Mouse (Mus musculus) limb, embryonic 14.5 days (tissue): ENCODE results near the gene Klrb1b. TPM values are rescaled to one million over a fixed set of nuclear protein-coding genes. Genes with fewer than 3 reads are reported as not detected.
A peak's percentile ranks its signal among the peaks of the same experiment; 100 is the strongest.
"Not testable (repeated sequence)": the region's sequence is repeated elsewhere in the genome, so short reads cannot be mapped to it uniquely, and the experiment has no call there.

Source experiments
- ATAC-seq: fragments of 200-750 bp; cut with Nextera tagmentation; 2 replicates; pipeline ENCODE4 v1.8.0; 2017; ENCODE audit warnings: low read depth, moderate number of reproducible peaks, moderate TSS enrichment; ENCODE audit not compliant: low FRiP score
- DNase-seq: peaks from one replicate; pipeline ENCODE4 v3.0.0-alpha.2; 2015; ENCODE audit warnings: low spot score
- H3K27ac ChIP-seq: fragments of 300-500 bp; sonication (generic); replicated peaks from 2 replicates; pipeline ENCODE4 v1.5.1; 2014; ENCODE audit warnings: low read depth, mild to moderate bottlenecking, low read length, moderate library complexity, mixed read lengths
- H3K27me3 ChIP-seq: fragments of 300-500 bp; sonication (generic); 2 replicates; pipeline ENCODE4 v1.6.1; 2014; ENCODE audit warnings: low read length, mixed read lengths; ENCODE audit not compliant: control insufficient read depth, insufficient read depth
- H3K36me3 ChIP-seq: fragments of 300-500 bp; sonication (generic); 2 replicates; pipeline ENCODE4 v1.6.1; 2014; ENCODE audit warnings: mild to moderate bottlenecking, low read length, moderate library complexity, mixed read lengths; ENCODE audit not compliant: control insufficient read depth, insufficient read depth
- H3K4me1 ChIP-seq: fragments of 300-500 bp; sonication (generic); 2 replicates; pipeline ENCODE4 v1.6.1; 2014; ENCODE audit warnings: antibody characterized with exemption, low read length, mixed read lengths; ENCODE audit not compliant: control insufficient read depth, insufficient read depth
- H3K4me2 ChIP-seq: fragments of 300-500 bp; sonication (generic); replicated peaks from 2 replicates; pipeline ENCODE4 v1.6.1; 2014; ENCODE audit warnings: low read depth, mild to moderate bottlenecking, low read length, moderate library complexity; ENCODE audit not compliant: severe bottlenecking
- H3K4me3 ChIP-seq: fragments of 300-500 bp; sonication (generic); replicated peaks from 2 replicates; pipeline ENCODE4 v1.5.1; 2014; ENCODE audit warnings: low read length
- H3K9ac ChIP-seq: fragments of 300-500 bp; sonication (generic); 2 replicates; pipeline ENCODE4 v1.6.1; 2014; ENCODE audit warnings: mild to moderate bottlenecking, low read depth, low read length, moderate library complexity; ENCODE audit not compliant: severe bottlenecking
- H3K9me3 ChIP-seq: fragments of 300-500 bp; sonication (generic); 2 replicates; pipeline ENCODE4 v1.6.1; 2016; ENCODE audit warnings: low read length; ENCODE audit not compliant: control insufficient read depth
- POLR2A ChIP-seq: fragments of 200-500 bp; IDR thresholded peaks from 2 replicates; pipeline ENCODE4 v1.8.0; 2012; ENCODE audit warnings: inconsistent platforms, mild to moderate bottlenecking, moderate library complexity, borderline replicate concordance; ENCODE audit not compliant: insufficient read depth, insufficient read length; ENCODE audit errors: extremely low read depth
- WGBS: fragments of 180-500 bp; shearing (Covaris S2); extraction: QIAGEN DNeasy Blood & Tissue Kit; methylation state at CpG from one replicate; pipeline ENCODE4 v1.1.7; 2014; 5-methylcytosine and 5-hydroxymethylcytosine counted together
- polyA plus RNA-seq, 2 experiments: library from polyadenylated mRNA; depleted of rRNA in 1 of 2; stranded (reverse) in 1 of 2; unstranded in 1 of 2; fragments of >200 nt; fragmentation: Nextera tagmentation in 1 of 2; extraction: Ambion mirVana in 1 of 2; gene quantifications; 2 replicates each; pipeline versions ENCODE4 v1.2.1 to v1.2.3; 2012 to 2014

Gene Klrb1b
- polyA plus RNA-seq, 2 experiments, result 0.23 to 0.40 TPM

DNA sequence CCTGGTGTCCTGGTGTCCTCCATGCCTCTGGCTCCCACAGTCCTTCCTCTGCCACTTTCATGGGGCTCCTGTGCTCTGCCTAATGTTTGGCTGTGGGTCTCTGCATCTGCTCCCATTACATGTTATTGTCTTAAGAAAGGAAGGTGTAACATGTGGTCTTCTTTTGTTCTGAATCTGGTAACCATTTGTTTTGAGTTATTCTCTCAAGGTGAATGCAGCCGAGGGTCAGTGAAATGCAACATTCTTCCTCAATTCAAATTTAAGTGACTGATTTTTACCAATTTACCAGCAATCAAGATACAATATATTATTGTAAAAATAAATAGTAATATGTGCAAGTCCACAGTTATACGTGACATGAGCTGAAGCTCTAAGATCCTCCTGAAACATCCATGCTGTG, 37.0 kb downstream of the Klrb1b start, which contains the start of gene Klrb1c:
Gene Klrb1c (minus strand): TSS at position 101 of the 400 bp plus-strand sequence.
- DNase-seq (no peak), ATAC-seq (no peak)
- 77% methylated on average over 2 of the region's 2 CpGs for WGBS
- no peak within 1 kb of the TSS for H3K9ac ChIP-seq
- H3K4me1 ChIP-seq, result no peaks in the 10 kb centered on the region
- no peak for TF ChIP-seq POLR2A
- H3K4me2 ChIP-seq, result no peak within 1 kb of the TSS
- H3K27ac ChIP-seq, result no peak within 1 kb of the TSS
- H3K9me3 ChIP-seq, result no peaks in the 10 kb centered on the region
- H3K4me3 ChIP-seq, result no peak within 1 kb of the TSS
- no peaks in the 10 kb centered on the region for H3K27me3 ChIP-seq
- no peaks in the 10 kb centered on the region for H3K36me3 ChIP-seq

DNA sequence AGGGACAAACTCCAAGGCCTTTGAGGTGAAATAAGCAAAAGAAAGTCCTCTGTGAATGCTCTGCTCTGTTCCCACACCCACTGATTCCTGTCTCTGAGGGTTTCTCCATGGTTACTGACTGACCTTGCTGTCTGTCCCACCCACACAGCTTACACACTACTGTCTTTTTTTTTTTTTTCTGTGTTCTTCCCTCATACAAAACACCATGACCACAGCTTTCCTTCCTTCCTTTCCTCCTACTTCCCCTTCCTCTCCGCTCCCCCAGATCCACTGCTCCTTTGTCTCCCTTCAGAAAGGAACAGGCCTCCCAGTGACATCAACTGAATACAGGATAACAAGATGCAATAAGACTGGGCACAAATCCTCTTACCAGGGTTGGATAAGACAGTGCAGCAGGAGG, 37.6 kb downstream of the Klrb1b start:
- no peaks in the 10 kb centered on the region for H3K4me1 ChIP-seq
- no peak for TF ChIP-seq POLR2A
- H3K4me3 ChIP-seq, result no peak overlapping the region
- no peak overlapping the region for H3K4me2 ChIP-seq
- no peaks in the 10 kb centered on the region for H3K27me3 ChIP-seq
- no peaks in the 10 kb centered on the region for H3K9me3 ChIP-seq
- ATAC-seq (no peak), DNase-seq (no peak)
- 89% methylated on average over 1 of the region's 1 CpGs for WGBS
- no peak overlapping the region for H3K27ac ChIP-seq
- H3K36me3 ChIP-seq, result no peaks in the 10 kb centered on the region
- H3K9ac ChIP-seq, result no peak overlapping the region

DNA sequence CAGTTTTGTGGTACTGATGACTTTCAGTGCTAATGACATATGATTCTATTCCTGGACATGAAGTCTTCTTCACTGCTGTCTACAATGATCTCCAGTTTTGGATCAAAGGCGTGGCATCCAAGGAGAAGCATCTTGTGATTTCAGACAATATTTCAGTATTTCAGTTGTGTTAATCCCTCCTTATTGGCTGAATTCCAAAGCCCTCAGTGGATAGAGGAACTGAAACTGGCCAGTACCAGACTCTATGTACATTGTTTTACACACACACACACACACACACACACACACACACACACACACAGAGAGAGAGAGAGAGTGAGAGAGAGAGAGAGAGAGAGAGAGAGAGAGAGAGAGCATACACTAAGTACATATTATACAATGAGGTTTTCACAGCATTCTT, 39.7 kb downstream of the Klrb1b start:
- not testable (repeated sequence) for H3K27ac ChIP-seq, H3K4me2 ChIP-seq, H3K9me3 ChIP-seq, H3K27me3 ChIP-seq, H3K4me1 ChIP-seq, DNase-seq, H3K36me3 ChIP-seq, H3K4me3 ChIP-seq, ATAC-seq, H3K9ac ChIP-seq
- WGBS, result 90% methylated on average over 1 of the region's 1 CpGs

DNA sequence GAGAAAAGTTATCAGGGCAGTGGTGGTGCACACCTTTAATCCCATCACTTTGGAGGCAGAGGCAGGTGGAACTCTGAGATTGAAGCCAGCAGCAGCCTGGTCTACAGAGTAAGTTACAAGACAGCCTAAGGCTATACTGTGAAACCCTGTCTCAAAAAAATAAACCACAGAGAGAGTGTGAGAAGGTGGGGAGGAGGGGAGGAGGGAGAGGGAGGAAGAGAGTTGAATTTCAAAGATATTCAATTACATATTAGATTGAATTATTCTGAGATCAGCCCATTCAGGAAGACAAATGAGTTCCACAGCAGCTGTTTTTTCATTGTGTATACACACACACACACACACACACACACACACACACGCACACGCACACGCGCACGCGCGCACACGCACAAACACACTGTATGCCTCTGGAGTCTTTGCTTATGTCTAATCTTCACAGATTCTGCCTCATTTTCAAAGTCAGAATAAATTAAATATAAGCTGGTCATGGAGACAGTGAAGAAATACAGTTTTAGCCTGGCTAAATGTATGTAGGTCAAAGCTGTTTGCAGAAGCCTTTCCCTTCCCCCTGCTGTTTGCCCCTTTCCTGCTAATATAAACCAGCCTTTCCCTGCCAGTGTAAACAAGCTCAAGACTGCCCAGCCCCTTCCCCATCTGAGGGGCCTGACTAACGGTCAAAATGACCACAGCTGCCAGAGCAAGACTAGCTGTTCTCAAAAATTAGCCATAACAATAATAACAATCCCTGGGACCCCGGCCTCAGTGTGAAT, 56.5 kb downstream of the Klrb1b start:
- Histone ChIP-seq H3K36me3 (no peaks in the 10 kb centered on the region), H3K4me3 (no peak overlapping the region), H3K4me1 (no peaks in the 10 kb centered on the region), H3K9me3 (no peaks in the 10 kb centered on the region), H3K9ac (no peak overlapping the region), H3K27ac (no peak overlapping the region), H3K4me2 (no peak overlapping the region), H3K27me3 (no peaks in the 10 kb centered on the region)
- no peak for TF ChIP-seq POLR2A
- DNase-seq, result no peak
- ATAC-seq, result no peak
- WGBS, result 72% methylated on average over 10 of the region's 10 CpGs

DNA sequence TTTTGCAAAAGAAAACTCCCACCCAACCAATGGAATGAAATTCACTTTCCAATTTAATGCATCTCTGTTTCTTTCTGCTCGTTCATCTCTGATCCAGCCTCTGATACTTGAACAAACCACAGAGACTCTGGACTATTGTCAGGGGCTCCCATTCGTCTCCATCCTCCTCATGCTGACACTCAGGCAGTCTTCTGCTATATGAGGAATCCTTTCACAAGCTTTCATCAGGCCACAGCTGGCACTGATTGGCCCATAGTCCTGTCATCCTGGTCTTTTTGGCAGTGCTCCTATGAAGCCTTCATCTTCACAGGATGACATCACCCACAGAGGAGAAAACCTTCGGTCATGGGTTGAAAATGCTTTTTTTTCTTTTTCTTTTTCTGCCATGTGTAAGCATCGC, 58.1 kb downstream of the Klrb1b start:
- Histone ChIP-seq H3K4me3 (no peak overlapping the region), H3K9ac (no peak overlapping the region), H3K27me3 (no peaks in the 10 kb centered on the region), H3K4me1 (no peaks in the 10 kb centered on the region), H3K36me3 (no peaks in the 10 kb centered on the region), H3K4me2 (no peak overlapping the region), H3K27ac (no peak overlapping the region), H3K9me3 (no peaks in the 10 kb centered on the region)
- DNase-seq (no peak), ATAC-seq (no peak)
- WGBS, result 80% methylated on average over 4 of the region's 4 CpGs
- no peak for TF ChIP-seq POLR2A

DNA sequence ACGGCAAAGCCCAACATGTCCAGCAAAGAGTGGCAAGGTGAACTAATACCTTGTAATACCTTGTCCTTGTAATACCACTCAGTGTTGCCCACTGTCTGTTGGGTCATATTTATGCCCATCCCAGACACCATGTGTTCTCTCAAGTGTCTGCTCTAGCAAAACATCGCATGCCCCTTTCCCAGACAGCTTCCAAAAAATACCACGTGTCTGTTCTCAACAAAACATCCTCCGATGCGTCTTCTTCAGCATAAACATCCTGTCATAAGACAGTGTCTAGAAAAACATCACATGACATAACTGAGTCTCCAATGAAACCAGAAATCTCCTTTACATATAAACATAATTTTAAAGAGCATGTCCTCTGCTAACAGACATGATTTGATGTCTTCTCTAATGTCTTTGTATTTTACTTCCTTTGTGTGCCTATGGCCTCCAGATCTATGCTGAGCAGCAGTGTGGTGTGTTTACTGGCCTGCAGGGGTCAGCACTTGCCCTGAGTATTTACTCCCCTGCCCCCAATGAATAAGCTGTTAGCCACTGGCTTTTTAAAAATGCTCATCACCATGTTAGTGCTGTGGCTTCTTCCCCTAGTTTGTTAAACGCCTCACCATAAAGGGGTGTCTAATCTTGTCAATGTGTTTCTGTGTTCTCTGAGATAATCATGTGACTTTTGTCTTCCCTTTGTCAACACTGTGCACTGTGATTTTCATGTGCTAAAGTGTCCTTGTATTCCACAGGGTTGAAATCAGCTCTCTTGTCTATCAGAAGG, 59.5 kb downstream of the Klrb1b start:
- not testable (repeated sequence) for H3K27me3 ChIP-seq, H3K4me1 ChIP-seq, H3K27ac ChIP-seq, H3K36me3 ChIP-seq, ATAC-seq, H3K4me2 ChIP-seq, H3K9me3 ChIP-seq, H3K4me3 ChIP-seq, H3K9ac ChIP-seq
- peak; percentile 59 for DNase-seq
- WGBS, result 67% methylated on average over 6 of the region's 6 CpGs
